ENCODE assay signal across 8 mouse cellular contexts in the genomic region with DNA sequence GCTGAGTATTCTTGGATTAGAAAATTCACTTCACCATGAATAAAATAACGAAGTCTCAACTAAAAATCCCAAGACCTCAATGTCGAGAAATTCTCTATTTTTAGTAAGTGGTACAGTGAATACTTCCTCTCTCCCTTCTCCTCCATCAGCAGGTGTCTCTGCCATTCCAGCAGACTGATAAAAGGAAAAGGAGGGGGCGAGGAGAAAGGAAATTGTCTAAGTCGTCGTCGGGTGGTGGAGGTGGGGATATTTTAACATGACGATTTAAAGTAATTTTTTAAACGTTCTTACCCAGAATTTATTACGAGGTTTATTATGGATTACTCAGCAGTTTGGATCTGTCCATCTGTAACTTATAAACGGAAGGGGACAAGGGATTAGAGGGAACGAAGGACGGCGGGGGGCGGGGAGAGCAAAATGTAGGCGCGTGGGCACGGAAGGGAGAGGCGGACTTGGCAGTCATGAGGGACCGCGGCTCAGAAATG. TPM values are rescaled to one million over a fixed set of nuclear protein-coding genes. Genes with fewer than 3 reads are reported as not detected.
DNase-seq lines count a peak whose midpoint lies in the region; ATAC-seq and TF ChIP-seq lines count a peak whose summit lies in the region.

No protein-coding gene starts in this region.

- no peak for TF ChIP-seq POLR2A in lung, adult 2 months (IDR thresholded peaks at IDR 0.05; ENCODE audit: borderline replicate concordance, extremely low read depth, low read depth, low read length)

- peaks cover 5% of the 10 kb centered on the region for H3K4me1 ChIP-seq in lung, adult 2 months (ENCODE audit: control insufficient read depth, insufficient read depth, low read length)
- H3K4me1 ChIP-seq in hindbrain, embryonic 13.5 days (replicated peaks): peaks cover 4% of the 10 kb centered on the region

- H3K27ac ChIP-seq in hindbrain, embryonic 13.5 days: peak overlapping the region; percentile 89

- peak overlapping the region; percentile 85 for H3K9ac ChIP-seq in hindbrain, embryonic 13.5 days

- no peaks in the 10 kb centered on the region for H3K9me3 ChIP-seq in hindbrain, embryonic 13.5 days

- 0 out of 2 replicates have a peak, but pooled peaks have one; percentile 7 for ATAC-seq in hindbrain, embryonic 13.5 days (ENCODE audit: low FRiP score)
- peak; percentile 68 for ATAC-seq in megakaryocyte progenitor cell, adult 5-6 weeks (replicated peaks; ENCODE audit: poor library complexity)

- TF ChIP-seq CTCF in lung, adult 2 months (IDR thresholded peaks at IDR 0.05; ENCODE audit: insufficient read depth, low read length): no peak

- no peaks in the 10 kb centered on the region for H3K36me3 ChIP-seq in hindbrain, embryonic 13.5 days

- peak overlapping the region; percentile 86 for H3K4me2 ChIP-seq in hindbrain, embryonic 13.5 days

- peak overlapping the region; percentile 59 for H3K4me3 ChIP-seq in lung, adult 2 months (replicated peaks; ENCODE audit: extremely low read depth, low read depth, low read length)
- peak overlapping the region; percentile 81 for H3K4me3 ChIP-seq in hindbrain, embryonic 13.5 days

- 3% methylated on average over 20 of the region's 20 CpGs for WGBS in lung, adult 2 months
- WGBS in hindbrain, embryonic 13.5 days: 5% methylated on average over 20 of the region's 20 CpGs

- DNase-seq in adrenal gland, postnatal 25 days: peak; percentile 60
- no peak for DNase-seq in adrenal gland, adult (ENCODE audit: inconsistent age in 2 of 2, low spot score in 1 of 2)
- no peak for DNase-seq in lung, adult 2 months
- DNase-seq in lung, postnatal 14 days: no peak
- DNase-seq in natural killer cell, adult 2 months (ENCODE audit: low spot score in 2 of 2): no peak
- DNase-seq in B cell, adult 2 months: no peak

- H3K27me3 ChIP-seq in hindbrain, embryonic 13.5 days: peaks cover 10% of the 10 kb centered on the region

RNA-seq across cellular contexts. Expression of a gene that starts 0.8 kb away (rescaled TPM):
- total RNA-seq in adrenal gland, postnatal 25 days (2021): 1.6 and 2.1 TPM in 2 replicates
- 0.40 and 0.57 TPM in 2 replicates for polyA plus RNA-seq in lung, adult 2 months (2012; rRNA removed)
- 8.8 and 11.0 TPM in 2 replicates for polyA plus RNA-seq in hindbrain, embryonic 13.5 days (2015; fragmentation: Nextera tagmentation; extraction: Ambion mirVana)
- 3.4 and 4.2 TPM in 2 replicates for total RNA-seq in megakaryocyte progenitor cell, adult 5-6 weeks (2015)
- total RNA-seq in megakaryocyte progenitor cell, adult 5-6 weeks (2017): 1.3 and 1.8 TPM in 2 replicates
